Mouse (Mus musculus) liver, embryonic 14.5 days (tissue): ENCODE measurements around the gene Wipf2.

Experiments
- CTCF ChIP-seq: IDR thresholded peaks from 2 replicates; pipeline ENCODE4 v1.5.1; 2016; ENCODE audit warnings: antibody characterized with exemption, low read depth, control low read depth
- EP300 ChIP-seq: IDR thresholded peaks from 2 replicates; pipeline ENCODE4 v1.6.1; 2016; ENCODE audit warnings: antibody characterized with exemption, low read depth

- TF ChIP-seq CTCF, result no peak
- no peak for TF ChIP-seq EP300
Observed at GRCm38 (mm10) chr11:98870791-98871190, 7.4 kb downstream of the Wipf2 start.
